Mouse (Mus musculus) liver, embryonic 16.5 days (tissue): ENCODE results near the gene Acoxl. TPM values are rescaled to one million over a fixed set of nuclear protein-coding genes. Genes with fewer than 3 reads are reported as not detected.
A peak's percentile ranks its signal among the peaks of the same experiment; 100 is the strongest.

Source experiments
- ATAC-seq: fragments of 200-750 bp; cut with Nextera tagmentation; 2 replicates; pipeline ENCODE4 v1.8.0; 2017; ENCODE audit warnings: low read depth, mild to moderate bottlenecking, moderate number of reproducible peaks, moderate library complexity
- H3K27ac ChIP-seq: fragments of 300-500 bp; sonication (generic); 2 replicates; pipeline ENCODE4 v1.5.1; 2014; ENCODE audit warnings: mild to moderate bottlenecking, low read length
- H3K27me3 ChIP-seq: fragments of 300-500 bp; sonication (generic); 2 replicates; pipeline ENCODE4 v1.6.1; 2014; ENCODE audit warnings: low read depth, low read length, mixed read lengths; ENCODE audit not compliant: control insufficient read depth, insufficient read depth
- H3K36me3 ChIP-seq: fragments of 300-500 bp; sonication (generic); 2 replicates; pipeline ENCODE4 v1.6.1; 2014; ENCODE audit warnings: mild to moderate bottlenecking; ENCODE audit not compliant: control insufficient read depth, insufficient read depth
- H3K4me1 ChIP-seq: fragments of 300-500 bp; sonication (generic); 2 replicates; pipeline ENCODE4 v1.6.1; 2014; ENCODE audit warnings: low read depth, low read length, mixed read lengths; ENCODE audit not compliant: control insufficient read depth
- H3K4me2 ChIP-seq: fragments of 300-500 bp; sonication (generic); 2 replicates; pipeline ENCODE4 v1.6.1; 2014; ENCODE audit warnings: low read depth, low read length, mixed read lengths
- H3K4me3 ChIP-seq: fragments of 300-500 bp; sonication (generic); 2 replicates; pipeline ENCODE4 v1.5.1; 2014; ENCODE audit warnings: low read depth, mild to moderate bottlenecking, low read length
- H3K9ac ChIP-seq: fragments of 300-500 bp; sonication (generic); 2 replicates; pipeline ENCODE4 v1.6.1; 2014; ENCODE audit warnings: low read depth, low read length
- H3K9me3 ChIP-seq: fragments of 300-500 bp; sonication (generic); replicated peaks from 2 replicates; pipeline ENCODE4 v1.6.1; 2016; ENCODE audit warnings: low read length; ENCODE audit not compliant: control insufficient read depth
- WGBS: fragments of 180-500 bp; shearing (Covaris S2); extraction: QIAGEN DNeasy Blood & Tissue Kit; methylation state at CpG from one replicate; pipeline ENCODE4 v1.1.7; 2014; ENCODE audit not compliant: insufficient replicate concordance; 5-methylcytosine and 5-hydroxymethylcytosine counted together
- polyA plus RNA-seq: library from polyadenylated mRNA; unstranded; fragments of >200 nt; fragmentation: Nextera tagmentation; extraction: Ambion mirVana; gene quantifications from 2 replicates; pipeline ENCODE4 v1.2.1, GENCODE M21; 2015

The Acoxl gene
- polyA plus RNA-seq, 1 experiment from 2014 or later: 0.05 TPM

DNA sequence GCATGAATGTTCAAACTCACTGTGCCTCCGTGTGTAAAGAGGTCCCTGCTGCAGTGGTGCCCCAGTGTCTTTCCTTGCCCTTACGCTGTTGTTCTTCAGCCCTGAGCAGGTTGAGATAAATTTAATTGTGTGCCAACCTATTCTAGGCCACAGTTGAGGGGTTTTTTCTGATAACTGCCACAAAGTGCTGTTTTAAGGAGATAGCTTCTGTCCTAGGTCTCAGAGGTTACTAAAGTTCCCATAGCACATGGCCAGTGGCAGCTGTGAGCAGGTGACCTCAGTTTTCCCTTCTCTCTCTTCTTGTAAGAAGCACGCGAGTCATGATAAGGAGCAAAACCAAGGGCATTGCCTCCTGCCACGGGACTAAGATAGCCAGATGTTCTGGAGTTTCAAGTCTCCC is 245.9 kb downstream of the Acoxl start:
- no peaks in the 10 kb centered on the region for H3K36me3 ChIP-seq
- H3K4me3 ChIP-seq: no peak overlapping the region
- no peaks in the 10 kb centered on the region for H3K27me3 ChIP-seq
- H3K4me1 ChIP-seq: no peaks in the 10 kb centered on the region; the same call in 1 of the 2 replicates
- ATAC-seq: peak; percentile 70
- H3K4me2 ChIP-seq: no peak overlapping the region
- no peaks in the 10 kb centered on the region for H3K9me3 ChIP-seq
- 20% methylated on average over 5 of the region's 5 CpGs for WGBS
- no peak overlapping the region for H3K27ac ChIP-seq
- no peak overlapping the region for H3K9ac ChIP-seq

DNA sequence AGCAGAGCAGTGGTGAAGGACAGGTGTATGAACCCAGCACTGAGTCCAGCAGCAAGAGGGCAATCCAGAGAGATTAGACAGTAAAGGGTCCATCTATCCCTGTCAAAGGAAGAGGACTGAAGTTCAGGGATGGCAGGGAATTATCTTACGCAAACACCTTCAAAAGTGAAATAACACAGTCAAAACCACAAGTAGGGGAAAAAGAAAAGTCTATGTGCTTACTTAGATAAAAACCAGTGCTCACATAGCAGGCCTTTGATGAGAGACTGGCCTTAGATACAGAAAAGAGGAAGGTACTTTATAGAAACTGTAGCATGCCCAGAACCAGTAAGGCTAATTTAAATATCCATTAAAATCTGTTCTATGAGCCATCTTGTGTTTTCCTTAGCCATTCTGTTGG is 246.8 kb downstream of the Acoxl start:
- Histone ChIP-seq H3K36me3 (no peaks in the 10 kb centered on the region), H3K9ac (no peak overlapping the region), H3K4me2 (no peak overlapping the region), H3K27me3 (no peaks in the 10 kb centered on the region), H3K9me3 (no peaks in the 10 kb centered on the region), H3K4me1 (no peaks in the 10 kb centered on the region; the same call in 1 of the 2 replicates), H3K27ac (no peak overlapping the region), H3K4me3 (no peak overlapping the region)
- 0 out of 2 replicates have a peak, but pooled peaks have one; percentile 13 for ATAC-seq
- 38% methylated on average over 1 of the region's 1 CpGs for WGBS

DNA sequence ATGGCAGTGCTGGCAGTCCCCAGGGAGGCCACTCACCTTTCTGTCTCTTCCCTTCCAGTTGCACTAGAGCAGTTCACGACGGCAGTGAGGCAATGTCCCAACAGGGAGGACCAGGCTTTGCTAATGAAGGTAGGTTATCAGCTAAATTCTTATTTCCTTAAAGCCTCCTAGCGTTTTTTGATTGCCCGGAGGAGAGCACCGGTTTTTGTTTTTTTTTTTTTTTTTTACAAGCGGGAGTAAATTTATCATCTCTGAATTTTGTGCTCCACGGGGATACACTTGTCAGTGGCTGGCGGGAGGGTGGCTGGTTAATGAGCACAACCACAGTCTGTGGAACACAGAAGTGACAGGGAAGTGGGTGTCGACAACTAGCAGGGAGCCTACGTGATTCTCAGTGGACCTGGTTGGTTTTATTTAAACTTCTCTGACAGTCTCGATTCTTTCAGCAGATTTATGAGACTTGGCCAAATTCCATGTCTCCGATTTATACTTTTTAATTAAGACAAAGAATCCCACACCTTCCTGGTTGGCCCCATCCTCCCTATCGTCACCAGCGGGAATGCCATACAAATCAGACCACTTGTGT is 247.7 kb downstream of the Acoxl start:
- H3K4me2 ChIP-seq: no peak overlapping the region
- 47% methylated on average over 14 of the region's 14 CpGs for WGBS
- ATAC-seq: no peak
- no peaks in the 10 kb centered on the region for H3K27me3 ChIP-seq
- no peak overlapping the region for H3K27ac ChIP-seq
- H3K36me3 ChIP-seq: no peaks in the 10 kb centered on the region
- H3K9ac ChIP-seq: no peak overlapping the region
- H3K4me1 ChIP-seq: no peaks in the 10 kb centered on the region; the same call in 1 of the 2 replicates
- H3K4me3 ChIP-seq: no peak overlapping the region
- no peaks in the 10 kb centered on the region for H3K9me3 ChIP-seq

DNA sequence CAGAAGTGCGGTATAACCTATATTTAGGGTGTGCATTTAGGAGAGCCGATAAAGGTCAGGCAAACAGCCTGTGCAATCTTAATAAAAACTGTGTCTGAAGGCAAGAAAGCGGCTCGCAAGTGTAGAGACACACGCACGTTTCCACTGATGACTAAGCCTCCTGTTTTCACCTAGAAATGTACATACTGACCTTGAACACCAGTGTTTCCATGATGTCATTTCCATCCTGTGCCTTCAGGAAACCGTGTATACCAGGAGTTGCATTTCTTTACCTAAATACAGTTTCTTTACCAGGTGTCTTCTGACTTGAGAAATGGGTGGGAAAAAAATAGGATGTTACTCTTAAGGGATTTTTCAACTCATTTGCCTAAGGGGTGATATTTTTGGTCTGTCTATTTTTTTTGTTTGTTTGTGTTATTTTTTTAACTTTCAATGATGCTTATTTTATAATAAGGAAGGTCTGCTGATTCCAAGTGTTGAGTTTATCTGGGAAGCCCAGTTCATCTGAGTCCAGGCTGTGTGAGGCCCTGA is 248.4 kb downstream of the Acoxl start:
- H3K4me3 ChIP-seq: no peak overlapping the region
- no peaks in the 10 kb centered on the region; the same call in 1 of the 2 replicates for H3K4me1 ChIP-seq
- ATAC-seq: no peak
- 61% methylated on average over 7 of the region's 7 CpGs for WGBS
- H3K27me3 ChIP-seq: no peaks in the 10 kb centered on the region
- H3K4me2 ChIP-seq: no peak overlapping the region
- no peaks in the 10 kb centered on the region for H3K36me3 ChIP-seq
- H3K9me3 ChIP-seq: no peaks in the 10 kb centered on the region
- H3K9ac ChIP-seq: no peak overlapping the region
- no peak overlapping the region for H3K27ac ChIP-seq

DNA sequence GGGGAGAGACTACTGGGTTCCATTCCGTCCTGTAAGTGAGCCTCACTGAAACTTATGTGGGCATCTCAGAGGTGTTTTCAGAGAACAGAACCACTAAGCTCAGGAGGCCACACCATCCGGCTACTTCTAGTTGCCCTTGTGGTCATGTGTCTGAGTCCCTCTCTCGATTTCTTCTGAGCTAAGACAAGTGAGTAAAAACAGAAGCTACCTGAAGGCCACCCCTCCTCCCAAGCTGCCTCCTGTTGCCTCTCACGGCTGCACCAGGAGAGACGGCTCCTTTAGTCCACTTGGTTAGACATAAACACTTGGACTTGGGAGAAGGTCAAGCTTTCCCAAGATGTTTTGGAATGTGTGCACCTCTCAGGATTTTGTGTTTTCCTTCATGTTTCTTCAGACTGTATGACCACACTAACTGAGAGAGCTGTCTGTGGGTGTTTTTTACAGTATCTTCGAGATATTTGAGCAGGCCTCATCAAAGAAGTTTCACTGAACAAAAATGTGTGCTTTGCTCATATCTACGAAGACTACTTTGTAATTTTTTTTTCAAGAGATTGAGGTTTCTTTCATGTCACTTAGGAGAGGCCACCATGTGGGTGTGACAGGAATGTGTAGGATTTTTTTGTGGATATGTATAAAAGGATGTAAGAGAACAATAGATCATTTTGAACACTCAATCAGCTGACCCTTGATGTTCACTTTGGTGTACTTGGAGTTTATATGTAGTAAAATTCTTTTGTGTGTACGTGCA is 249.3 kb downstream of the Acoxl start:
- H3K4me3 ChIP-seq: no peak overlapping the region
- ATAC-seq: no peak
- H3K9ac ChIP-seq: no peak overlapping the region
- H3K4me1 ChIP-seq: no peaks in the 10 kb centered on the region; the same call in 1 of the 2 replicates
- H3K27me3 ChIP-seq: no peaks in the 10 kb centered on the region
- no peaks in the 10 kb centered on the region for H3K36me3 ChIP-seq
- no peaks in the 10 kb centered on the region for H3K9me3 ChIP-seq
- H3K4me2 ChIP-seq: no peak overlapping the region
- 61% methylated on average over 8 of the region's 8 CpGs for WGBS
- H3K27ac ChIP-seq: no peak overlapping the region

DNA sequence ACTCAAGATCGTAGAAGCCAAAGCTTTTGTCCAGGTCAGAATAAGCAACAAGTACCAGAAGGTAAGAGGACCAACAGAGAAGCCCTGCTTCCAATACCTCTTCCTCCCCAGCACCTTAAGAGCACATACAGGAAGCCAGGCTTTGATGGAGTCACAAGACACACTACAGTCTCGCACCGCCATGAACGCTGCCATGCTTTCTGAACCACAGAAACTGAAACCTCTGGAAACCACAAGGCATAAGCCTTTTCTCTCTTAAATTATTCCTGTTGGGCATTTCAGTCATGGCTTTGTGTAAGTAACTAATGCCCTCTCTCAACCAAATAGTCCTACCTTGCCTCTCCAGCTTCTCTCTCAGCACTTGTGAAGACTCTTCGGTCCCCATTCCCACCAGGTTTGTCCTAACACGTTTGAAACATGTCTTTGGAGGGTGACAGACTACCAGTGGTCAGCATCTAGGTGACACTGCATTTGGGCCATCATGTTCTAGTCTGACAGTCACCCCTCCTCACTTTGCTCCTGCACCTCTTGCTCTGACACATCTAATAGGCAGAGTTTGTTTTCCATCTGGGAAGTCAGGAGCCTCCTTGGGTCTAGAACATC is 251.7 kb downstream of the Acoxl start:
- Histone ChIP-seq H3K4me3 (no peak overlapping the region), H3K27me3 (no peaks in the 10 kb centered on the region), H3K4me2 (no peak overlapping the region), H3K4me1 (no peaks in the 10 kb centered on the region; the same call in 1 of the 2 replicates), H3K27ac (no peak overlapping the region), H3K9me3 (no peaks in the 10 kb centered on the region), H3K36me3 (no peaks in the 10 kb centered on the region), H3K9ac (no peak overlapping the region)
- no peak for ATAC-seq
- 70% methylated on average over 6 of the region's 6 CpGs for WGBS

DNA sequence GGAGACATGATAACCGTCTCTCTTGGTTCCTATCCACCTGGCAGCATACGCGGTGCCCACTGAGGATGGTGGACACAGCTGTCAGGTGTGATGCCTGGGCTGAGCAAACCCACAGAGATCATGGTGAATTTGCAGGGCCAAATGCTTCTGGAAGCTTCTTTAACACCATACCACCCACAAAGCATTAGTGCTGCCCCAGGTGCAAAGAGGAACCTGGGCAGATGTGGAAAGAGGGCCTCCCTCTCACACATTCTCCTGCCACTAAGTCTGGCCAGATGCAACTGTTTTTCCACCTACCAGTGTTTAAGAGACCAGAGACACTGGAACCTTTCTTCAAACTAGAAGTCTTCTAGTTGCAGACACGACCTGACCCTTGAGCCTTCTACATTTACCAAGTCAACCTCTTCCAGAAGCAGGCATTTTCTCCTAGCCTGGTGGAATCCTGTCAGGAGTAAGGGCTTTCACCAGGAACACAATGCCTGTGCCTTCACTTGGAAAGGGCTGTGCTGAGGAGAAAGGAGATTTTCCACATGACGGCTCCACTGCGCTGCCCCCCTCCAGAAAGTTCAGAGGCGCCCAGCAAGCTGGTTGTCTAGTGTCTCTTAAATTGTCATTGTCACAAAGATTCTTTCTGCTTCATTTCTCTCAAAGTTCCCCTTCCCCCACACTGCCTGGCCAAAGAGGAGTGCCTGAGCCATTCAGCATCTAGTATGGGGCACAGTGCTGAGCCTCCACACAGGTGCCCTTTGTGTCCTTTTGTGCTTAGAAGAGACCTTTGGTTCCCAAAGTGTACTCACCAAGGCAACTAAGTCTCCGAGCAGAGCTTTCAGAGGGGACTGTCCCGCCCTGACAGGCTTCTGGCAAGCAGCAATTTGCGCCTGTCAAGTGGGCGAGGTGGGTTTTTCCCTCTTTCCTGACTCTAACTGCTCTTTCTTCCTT is 253.0 kb downstream of the Acoxl start:
- Histone ChIP-seq H3K27me3 (no peaks in the 10 kb centered on the region), H3K27ac (no peak overlapping the region), H3K4me2 (no peak overlapping the region), H3K36me3 (no peaks in the 10 kb centered on the region), H3K9ac (no peak overlapping the region), H3K4me3 (no peak overlapping the region), H3K9me3 (no peaks in the 10 kb centered on the region), H3K4me1 (no peaks in the 10 kb centered on the region; the same call in 1 of the 2 replicates)
- 64% methylated on average over 11 of the region's 11 CpGs for WGBS
- no peak; the same call in 1 of the 2 replicates for ATAC-seq

DNA sequence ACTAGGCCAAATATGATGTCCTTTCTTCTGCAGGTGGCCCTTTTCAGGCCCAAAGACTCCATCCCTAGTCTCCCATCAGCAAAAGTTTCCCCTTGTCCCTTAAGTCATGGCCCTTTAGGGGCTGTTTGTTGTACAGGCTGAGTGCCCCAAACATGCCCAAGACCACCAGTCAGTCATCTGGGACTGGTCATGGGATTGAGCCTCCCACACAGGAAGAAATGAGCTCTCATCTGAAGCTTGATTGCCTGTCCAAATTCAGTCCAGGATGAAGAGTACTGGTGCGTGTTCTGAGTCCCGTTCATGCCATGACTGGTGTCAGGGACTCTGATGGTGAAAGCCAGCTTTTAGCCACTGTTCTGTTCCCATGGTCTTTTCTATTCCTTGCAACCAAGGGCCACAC is 253.8 kb downstream of the Acoxl start:
- no peaks in the 10 kb centered on the region for H3K27me3 ChIP-seq
- H3K4me3 ChIP-seq: no peak overlapping the region
- no peak overlapping the region for H3K9ac ChIP-seq
- H3K9me3 ChIP-seq: no peaks in the 10 kb centered on the region
- no peak for ATAC-seq
- no peaks in the 10 kb centered on the region for H3K36me3 ChIP-seq
- WGBS: 73% methylated on average over 2 of the region's 2 CpGs
- no peak overlapping the region for H3K27ac ChIP-seq
- no peak overlapping the region for H3K4me2 ChIP-seq
- H3K4me1 ChIP-seq: no peaks in the 10 kb centered on the region; the same call in 1 of the 2 replicates
